Mouse (Mus musculus): ENCODE data around the gene Cinp.

Cinp gene

GRCm38 (mm10) chr12:110836729-110837128 is 52.2 kb downstream of the Cinp start:
- no peak for DNase-seq (ENCODE audit: low read depth in 1 of 2, low spot score in 2 of 2)

GRCm38 (mm10) chr12:110835182-110835581 is 53.8 kb downstream of the Cinp start:
- DNase-seq (ENCODE audit: low read depth in 1 of 2, low spot score in 2 of 2) = no peak

- no peak for DNase-seq (ENCODE audit: low read depth in 1 of 2, low spot score in 2 of 2)
These were observed 58.5 kb downstream of the Cinp start for GRCm38 (mm10) chr12:110830293-110831024.

DNA sequence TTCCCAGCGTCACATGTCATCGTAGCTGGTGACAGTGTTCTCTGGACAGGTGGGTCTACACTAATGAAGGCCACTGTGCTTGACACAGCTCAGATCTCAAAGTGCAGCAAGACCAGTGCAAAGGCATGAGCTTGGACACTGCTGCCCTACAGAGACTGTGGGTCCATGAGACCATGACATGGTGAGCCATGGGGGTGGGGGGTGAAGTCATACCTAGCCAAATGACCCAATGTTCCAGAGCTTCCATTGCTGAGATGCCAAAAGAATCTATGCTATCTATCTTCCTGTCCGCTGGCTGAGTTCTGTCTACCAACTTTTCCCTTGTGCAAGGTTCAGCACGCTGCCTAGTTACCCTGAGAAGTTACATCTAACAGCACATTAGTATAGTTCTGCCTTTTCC is 60.0 kb downstream of the Cinp start:
- no peak for DNase-seq (ENCODE audit: low read depth in 1 of 2, low spot score in 2 of 2)

Measured in monocyte, adult 2 months (primary cell).